Mouse (Mus musculus) myocyte (in vitro differentiated cells): Measurements from ENCODE around the gene Dnah3. TPM values are rescaled to one million over a fixed set of nuclear protein-coding genes. Genes with fewer than 3 reads are reported as not detected.
A peak's percentile ranks its signal among the peaks of the same experiment; 100 is the strongest.

Experiments used
- H3K27me3 ChIP-seq: one replicate; pipeline ENCODE4 v1.6.1; 2011; ENCODE audit not compliant: control insufficient read depth, insufficient read depth, insufficient read length
- H3K36me3 ChIP-seq: one replicate; pipeline ENCODE4 v1.6.1; 2011; ENCODE audit not compliant: control insufficient read depth, insufficient read depth
- H3K4me2 ChIP-seq: one replicate; pipeline ENCODE4 v1.6.1; 2011; ENCODE audit warnings: low read depth, control low read depth
- H3K4me3 ChIP-seq: one replicate; pipeline ENCODE4 v1.5.1; 2011; ENCODE audit warnings: mild to moderate bottlenecking, control low read depth, moderate library complexity
- H3K79me2 ChIP-seq: one replicate; pipeline ENCODE4 v1.6.1; 2011; ENCODE audit not compliant: control insufficient read depth, insufficient read depth
- H3ac ChIP-seq: one replicate; pipeline ENCODE4 v1.6.1; 2011; ENCODE audit not compliant: control insufficient read depth, insufficient read length
- CEBPB ChIP-seq: IDR thresholded peaks from 2 replicates; pipeline ENCODE4 v1.6.1; 2011; ENCODE audit warnings: mild to moderate bottlenecking, moderate library complexity; ENCODE audit not compliant: poor library complexity, insufficient read depth, severe bottlenecking
- E2F4 ChIP-seq: IDR thresholded peaks from one replicate; pipeline ENCODE4 v1.6.1; 2011; ENCODE audit warnings: mild to moderate bottlenecking, control low read depth, moderate library complexity; ENCODE audit not compliant: insufficient read depth
- MAX ChIP-seq: IDR thresholded peaks from one replicate; pipeline ENCODE4 v1.6.1; 2011; ENCODE audit warnings: low read depth, mild to moderate bottlenecking, control low read depth
- MYOD1 ChIP-seq, 3 experiments: IDR thresholded peaks; one replicate each; pipeline ENCODE4 v1.6.1; 2011; ENCODE audit warnings: control low read depth in 2 of 3, low read depth in 2 of 3, mild to moderate bottlenecking in 2 of 3, moderate library complexity in 1 of 3; ENCODE audit not compliant: insufficient read length in 2 of 3, control insufficient read depth in 1 of 3
- MYOG ChIP-seq, 3 experiments: IDR thresholded peaks; one replicate each; pipeline ENCODE4 v1.6.1; 2011; ENCODE audit warnings: control low read depth in 2 of 3, low read depth in 2 of 3, mild to moderate bottlenecking in 2 of 3; ENCODE audit not compliant: insufficient read length in 2 of 3, control insufficient read depth in 1 of 3, insufficient read depth in 1 of 3
- POLR2A ChIP-seq: IDR thresholded peaks from one replicate; pipeline ENCODE4 v1.6.1; 2011; ENCODE audit warnings: low read depth, mild to moderate bottlenecking, control low read depth, moderate library complexity; ENCODE audit not compliant: insufficient read length
- POLR2AphosphoS2 ChIP-seq: IDR thresholded peaks from one replicate; pipeline ENCODE4 v1.6.1; 2011; ENCODE audit warnings: low read depth, control low read depth; ENCODE audit not compliant: insufficient read length
- REST ChIP-seq: IDR thresholded peaks from one replicate; pipeline ENCODE4 v1.6.1; 2011; ENCODE audit warnings: mild to moderate bottlenecking, control low read depth, moderate library complexity; ENCODE audit not compliant: insufficient read depth, insufficient read length
- SRF ChIP-seq: IDR thresholded peaks from one replicate; pipeline ENCODE4 v1.6.1; 2011; ENCODE audit warnings: low read depth; ENCODE audit not compliant: control insufficient read depth, insufficient read length
- TCF12 ChIP-seq: IDR thresholded peaks from one replicate; pipeline ENCODE4 v1.6.1; 2011; ENCODE audit warnings: mild to moderate bottlenecking, control low read depth; ENCODE audit not compliant: poor library complexity, insufficient read depth, severe bottlenecking
- TCF3 ChIP-seq: IDR thresholded peaks from one replicate; pipeline ENCODE4 v1.6.1; 2011; ENCODE audit warnings: low read depth, control low read depth; ENCODE audit not compliant: insufficient read length
- USF1 ChIP-seq: IDR thresholded peaks from one replicate; pipeline ENCODE4 v1.6.1; 2011; ENCODE audit warnings: low read depth, mild to moderate bottlenecking, control low read depth, moderate library complexity
- polyA plus RNA-seq: library from polyadenylated mRNA; unstranded; fragments of >200 nt; fragmentation: generic; extraction: Trizol; gene quantifications from one replicate; pipeline ENCODE4 v1.2.1, GENCODE M21; 2012; ENCODE audit warnings: missing spikeins

Dnah3 gene
- polyA plus RNA-seq, 1 experiment: 0.01 TPM

GRCm38 (mm10) chr7:119937036-119937435 is 158.0 kb downstream of the Dnah3 start:
- no peak overlapping the region for H3K4me2 ChIP-seq
- no peak overlapping the region for H3ac ChIP-seq
- TF ChIP-seq REST (no peak), TCF3 (no peak), MYOG (IDR thresholded peaks at IDR 0.05; ENCODE audit: control insufficient read depth in 1 of 3, insufficient read depth in 1 of 3, insufficient read length in 2 of 3, low read depth in 2 of 3) (no peak), TCF12 (no peak), USF1 (no peak), POLR2AphosphoS2 (no peak), CEBPB (no peak), SRF (no peak), MAX (no peak), E2F4 (no peak), POLR2A (no peak), MYOD1 (IDR thresholded peaks at IDR 0.05; ENCODE audit: control insufficient read depth in 1 of 3, insufficient read length in 2 of 3, low read depth in 2 of 3) (no peak)
- no peaks in the 10 kb centered on the region for H3K27me3 ChIP-seq
- H3K79me2 ChIP-seq: no peaks in the 10 kb centered on the region
- no peaks in the 10 kb centered on the region for H3K36me3 ChIP-seq
- no peak overlapping the region for H3K4me3 ChIP-seq

GRCm38 (mm10) chr7:119936321-119936720 is 158.8 kb downstream of the Dnah3 start:
- Histone ChIP-seq H3K27me3 (no peaks in the 10 kb centered on the region), H3K36me3 (no peaks in the 10 kb centered on the region), H3K4me3 (no peak overlapping the region), H3K79me2 (no peaks in the 10 kb centered on the region), H3ac (no peak overlapping the region), H3K4me2 (no peak overlapping the region)
- TF ChIP-seq REST: no peak

- TF ChIP-seq REST (no peak), POLR2AphosphoS2 (no peak), SRF (no peak), USF1 (no peak), MYOD1 (IDR thresholded peaks at IDR 0.05; ENCODE audit: control insufficient read depth in 1 of 3, insufficient read length in 2 of 3, low read depth in 2 of 3) (no peak), MYOG (IDR thresholded peaks at IDR 0.05; ENCODE audit: control insufficient read depth in 1 of 3, insufficient read depth in 1 of 3, insufficient read length in 2 of 3, low read depth in 2 of 3) (no peak), TCF12 (no peak), TCF3 (no peak), POLR2A (no peak), MAX (no peak), E2F4 (no peak), CEBPB (no peak)
- Histone ChIP-seq H3K79me2 (no peaks in the 10 kb centered on the region), H3K4me3 (no peak overlapping the region), H3K36me3 (no peaks in the 10 kb centered on the region), H3K4me2 (no peak overlapping the region), H3ac (no peak overlapping the region), H3K27me3 (no peaks in the 10 kb centered on the region)
Measured at GRCm38 (mm10) chr7:119928783-119929440, 166.2 kb downstream of the Dnah3 start.

GRCm38 (mm10) chr7:119921054-119921453 is 174.0 kb downstream of the Dnah3 start:
- Histone ChIP-seq H3ac (no peak overlapping the region), H3K36me3 (no peaks in the 10 kb centered on the region), H3K4me2 (no peak overlapping the region), H3K4me3 (no peak overlapping the region), H3K27me3 (no peaks in the 10 kb centered on the region), H3K79me2 (no peaks in the 10 kb centered on the region)
- TF ChIP-seq REST: no peak
- no peak for TF ChIP-seq TCF3
- TF ChIP-seq POLR2A: no peak
- TF ChIP-seq E2F4: no peak
- TF ChIP-seq USF1: no peak
- no peak for TF ChIP-seq MYOD1 (IDR thresholded peaks at IDR 0.05; ENCODE audit: control insufficient read depth in 1 of 3, insufficient read length in 2 of 3, low read depth in 2 of 3)

- Histone ChIP-seq H3K27me3 (no peaks in the 10 kb centered on the region), H3K36me3 (no peaks in the 10 kb centered on the region), H3K4me3 (no peak overlapping the region), H3K4me2 (peak overlapping the region; percentile 33), H3ac (no peak overlapping the region), H3K79me2 (no peaks in the 10 kb centered on the region)
- TF ChIP-seq REST (no peak), POLR2AphosphoS2 (no peak), POLR2A (no peak), SRF (no peak)
Measured at GRCm38 (mm10) chr7:119920457-119920856, 174.6 kb downstream of the Dnah3 start.
